Mouse (Mus musculus): ENCODE measurements around the gene Far1.

DNA sequence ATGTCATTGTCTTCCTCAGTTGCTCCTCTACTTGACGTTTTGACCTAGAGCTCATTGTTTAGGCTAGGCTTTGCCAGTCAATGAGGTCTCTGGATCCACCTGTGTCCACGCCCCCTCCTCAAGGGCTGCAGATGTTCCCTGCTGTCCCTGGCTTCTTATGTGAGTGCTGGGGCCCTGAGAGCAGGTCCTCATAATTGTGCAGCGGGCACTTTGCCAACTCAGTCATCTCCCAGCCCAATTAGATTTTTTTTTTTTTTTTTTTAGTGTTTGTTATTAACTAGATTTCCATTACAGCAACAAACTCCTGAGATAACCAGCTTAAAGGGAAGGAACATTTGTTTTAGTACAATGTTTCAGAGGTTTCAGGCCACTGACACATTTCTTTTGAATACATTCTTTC, 5.8 kb upstream of the Far1 start:
- no peak for TF ChIP-seq TAL1 (IDR thresholded peaks at IDR 0.05; ENCODE audit: low read length)
- TF ChIP-seq CHD2 (IDR thresholded peaks at IDR 0.05; ENCODE audit: low read length), result no peak
- TF ChIP-seq ZMIZ1 (IDR thresholded peaks at IDR 0.05; ENCODE audit: low read depth, low read length), result no peak
